Mouse (Mus musculus): ENCODE results near the gene Kcnk5. TPM values are rescaled to one million over a fixed set of nuclear protein-coding genes. Genes with fewer than 3 reads are reported as not detected.

Gene Kcnk5
- total RNA-seq, 2 experiments from 2014 or later, result 0.39 to 0.41 TPM

- DNase-seq (ENCODE audit: low spot score in 2 of 2), result no peak
Measured at GRCm38 (mm10) chr14:20169251-20169650, 12.4 kb downstream of the Kcnk5 start.

- no peak for DNase-seq (ENCODE audit: low spot score in 2 of 2)
Measured at GRCm38 (mm10) chr14:20168478-20168877, 13.1 kb downstream of the Kcnk5 start.

- DNase-seq (ENCODE audit: low spot score in 2 of 2), result no peak
Measured at GRCm38 (mm10) chr14:20168054-20168453, 13.6 kb downstream of the Kcnk5 start.

GRCm38 (mm10) chr14:20165413-20165812 is 16.2 kb downstream of the Kcnk5 start:
- DNase-seq (ENCODE audit: low spot score in 2 of 2), result no peak

GRCm38 (mm10) chr14:20164438-20164837 is 17.2 kb downstream of the Kcnk5 start:
- no peak for DNase-seq (ENCODE audit: low spot score in 2 of 2)

- DNase-seq (ENCODE audit: low spot score in 2 of 2), result no peak
Measured at GRCm38 (mm10) chr14:20162686-20163085, 18.9 kb downstream of the Kcnk5 start.

- DNase-seq (ENCODE audit: low spot score in 2 of 2), result no peak
Measured at GRCm38 (mm10) chr14:20158727-20159681, 22.6 kb downstream of the Kcnk5 start.

- no peak for DNase-seq (ENCODE audit: low spot score in 2 of 2)
Measured at GRCm38 (mm10) chr14:20157595-20157994, 24.0 kb downstream of the Kcnk5 start.

GRCm38 (mm10) chr14:20155718-20156117 is 25.9 kb downstream of the Kcnk5 start:
- no peak for DNase-seq (ENCODE audit: low spot score in 2 of 2)

GRCm38 (mm10) chr14:20154937-20155336 is 26.7 kb downstream of the Kcnk5 start:
- DNase-seq (ENCODE audit: low spot score in 2 of 2), result no peak

- no peak for DNase-seq (ENCODE audit: low spot score in 2 of 2)
Measured at GRCm38 (mm10) chr14:20154245-20154644, 27.4 kb downstream of the Kcnk5 start.

GRCm38 (mm10) chr14:20149127-20150080 is 32.2 kb downstream of the Kcnk5 start:
- DNase-seq (ENCODE audit: low spot score in 2 of 2), result no peak

GRCm38 (mm10) chr14:20148514-20148913 is 33.1 kb downstream of the Kcnk5 start:
- no peak for DNase-seq (ENCODE audit: low spot score in 2 of 2)

GRCm38 (mm10) chr14:20147854-20148253 is 33.8 kb downstream of the Kcnk5 start:
- no peak for DNase-seq (ENCODE audit: low spot score in 2 of 2)

- DNase-seq (ENCODE audit: low spot score in 2 of 2), result peak in 1 of 2 experiments; percentile 7
Measured at GRCm38 (mm10) chr14:20144093-20144492, 37.5 kb downstream of the Kcnk5 start.

GRCm38 (mm10) chr14:20138484-20139355 is 42.9 kb downstream of the Kcnk5 start, which contains the start of gene Saysd1:
Gene Saysd1 (minus strand): TSS chr14:20138534.
- DNase-seq (ENCODE audit: low spot score in 2 of 2), result no peak

GRCm38 (mm10) chr14:20134965-20135671 is 46.5 kb downstream of the Kcnk5 start:
- DNase-seq (ENCODE audit: low spot score in 2 of 2), result no peak

GRCm38 (mm10) chr14:20128162-20128561 is 53.4 kb downstream of the Kcnk5 start:
- no peak for DNase-seq (ENCODE audit: low spot score in 2 of 2)

- DNase-seq (ENCODE audit: low spot score in 2 of 2), result no peak
Measured at GRCm38 (mm10) chr14:20127406-20128087, 54.1 kb downstream of the Kcnk5 start.
